Mouse (Mus musculus): ENCODE measurements around the gene Poll. TPM values are rescaled to one million over a fixed set of nuclear protein-coding genes. Genes with fewer than 3 reads are reported as not detected.
"Not testable (repeated sequence)": the region's sequence is repeated elsewhere in the genome, so short reads cannot be mapped to it uniquely, and the experiment has no call there.

Poll gene
- total RNA-seq, 2 experiments from 2014 or later, result 7.6 to 7.7 TPM

DNA sequence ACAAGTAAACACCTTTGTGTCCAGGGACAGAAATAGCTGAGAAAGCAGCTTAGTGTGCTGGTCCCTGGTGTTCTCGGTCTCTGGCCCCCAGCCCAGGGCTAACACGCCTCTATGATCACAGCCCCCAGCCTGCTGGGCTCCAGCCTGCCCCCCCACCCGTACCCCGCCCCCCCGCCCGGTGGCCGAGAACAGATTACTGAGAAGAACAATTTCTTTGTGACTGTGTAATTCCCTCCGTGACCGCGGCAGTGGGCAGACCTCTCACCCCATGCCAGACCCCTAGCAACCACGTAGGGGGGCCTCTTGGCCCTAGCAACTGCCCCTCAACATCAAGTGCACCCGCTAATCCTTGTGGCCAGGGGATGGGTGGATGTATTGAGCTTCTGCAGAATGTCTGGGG lies 19.9 kb upstream of the Poll start:
- no peak for DNase-seq (ENCODE audit: low spot score in 2 of 2)
- intact Hi-C loops (cut with DNase I), result no loop called here

DNA sequence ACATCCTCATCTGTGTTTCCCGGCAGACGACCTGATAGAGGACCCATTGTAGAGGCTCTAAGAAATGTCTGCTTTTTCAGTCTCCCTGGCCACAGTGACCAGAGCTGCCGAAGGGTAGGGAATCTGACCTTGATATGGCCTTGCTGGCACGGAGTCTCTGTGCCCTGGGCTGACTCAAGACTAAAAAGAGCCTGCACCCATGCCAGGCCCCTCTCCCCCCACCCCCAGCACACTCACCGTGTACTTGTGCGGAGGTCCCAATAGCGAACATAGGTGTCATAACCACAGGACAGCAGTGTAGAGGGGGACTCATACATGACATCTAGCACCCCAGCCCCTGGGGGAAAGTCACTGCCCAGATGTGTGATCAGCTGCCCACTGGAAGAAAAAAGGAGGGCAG lies 19.1 kb upstream of the Poll start:
- intact Hi-C loops (cut with DNase I), result loop anchor here (10.0 kb wide), 1 partner anchor 435 kb away; no protein-coding TSS in a partner anchor

DNA sequence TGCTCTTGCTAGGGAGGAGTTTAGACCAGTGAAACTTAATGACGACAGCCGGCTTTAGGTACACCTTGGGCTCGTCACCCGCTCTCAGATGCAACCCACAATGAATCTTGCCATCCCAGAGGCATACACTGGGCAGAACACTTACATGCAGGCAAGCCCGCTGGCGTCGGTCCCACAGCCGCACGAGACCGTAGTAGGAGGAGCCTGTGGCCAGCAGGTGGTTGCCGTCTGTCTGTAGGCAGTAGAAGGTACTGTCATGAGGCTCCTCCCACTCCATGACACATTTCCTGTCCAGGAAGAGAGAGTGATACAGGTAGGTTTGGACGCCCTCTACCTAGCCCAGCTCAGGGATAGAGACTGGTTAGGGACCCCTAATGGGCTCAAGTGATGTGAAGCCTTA lies 18.6 kb upstream of the Poll start:
- intact Hi-C loops (cut with DNase I), result loop anchor here (10.0 kb wide), 1 partner anchor 436 kb away; no protein-coding TSS in a partner anchor
- no peak for DNase-seq (ENCODE audit: low spot score in 2 of 2)

More for the DNA sequence above, 19.1 kb upstream of the Poll start:
- no peak for DNase-seq (ENCODE audit: low spot score in 2 of 2)

DNA sequence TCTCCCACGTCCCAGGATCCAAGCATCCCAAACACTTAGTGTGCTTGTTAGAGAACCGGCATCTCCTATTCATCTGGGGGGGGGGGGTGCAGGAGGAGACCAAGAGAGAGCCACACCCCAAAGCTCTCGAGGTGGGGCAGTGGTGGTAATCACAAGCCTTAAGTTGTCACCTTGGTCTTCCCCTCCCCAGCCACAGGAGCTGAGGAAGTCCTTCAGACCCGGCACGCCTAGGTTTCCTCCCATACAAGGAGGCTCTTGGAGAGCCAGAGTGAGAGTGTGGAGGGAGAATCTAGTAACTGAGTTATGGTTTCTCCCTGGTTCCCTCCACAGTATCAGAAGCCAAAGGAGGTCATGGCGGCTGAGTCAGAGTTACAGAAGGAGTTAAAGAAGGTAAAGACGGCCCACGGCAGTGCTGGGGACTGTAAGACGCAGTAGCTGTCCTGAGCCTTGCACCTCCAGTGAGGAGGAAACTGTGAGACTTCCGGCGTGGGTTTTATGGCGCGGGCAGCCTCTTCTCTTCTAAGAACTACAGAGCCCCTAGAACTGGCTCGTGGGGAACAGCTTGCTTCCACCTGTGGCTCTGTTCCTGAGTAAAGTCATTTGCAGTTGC lies 16.9 kb upstream of the Poll start:
- intact Hi-C loops (cut with DNase I), result loop anchor here (10.0 kb wide), 1 partner anchor 438 kb away; no protein-coding TSS in a partner anchor
- no peak for DNase-seq (ENCODE audit: low spot score in 2 of 2)

DNA sequence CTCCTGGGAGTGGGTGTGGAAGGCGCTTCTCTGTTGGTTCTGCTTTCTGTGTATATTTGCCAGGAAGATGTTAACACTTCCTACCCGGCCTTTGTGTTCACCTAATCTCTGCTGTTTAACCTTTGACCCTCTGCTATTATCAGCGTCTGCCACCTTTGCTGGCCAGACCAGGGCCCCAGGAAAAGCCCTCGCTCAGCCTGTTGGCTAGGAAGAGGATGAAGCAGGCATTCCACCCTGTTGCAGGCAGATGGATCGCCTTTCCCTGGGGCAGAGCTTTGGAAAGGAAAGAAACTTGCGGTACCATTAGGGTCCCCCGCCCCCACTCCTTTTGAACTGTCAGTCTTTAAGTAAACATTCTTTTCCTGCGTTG lies 15.3 kb upstream of the Poll start:
- DNase-seq (ENCODE audit: low spot score in 2 of 2), result no peak
- intact Hi-C loops (cut with DNase I), result loop anchor here (2.0 to 10.0 kb wide), 2 partner anchors 171 to 439 kb away; no protein-coding TSS in a partner anchor

DNA sequence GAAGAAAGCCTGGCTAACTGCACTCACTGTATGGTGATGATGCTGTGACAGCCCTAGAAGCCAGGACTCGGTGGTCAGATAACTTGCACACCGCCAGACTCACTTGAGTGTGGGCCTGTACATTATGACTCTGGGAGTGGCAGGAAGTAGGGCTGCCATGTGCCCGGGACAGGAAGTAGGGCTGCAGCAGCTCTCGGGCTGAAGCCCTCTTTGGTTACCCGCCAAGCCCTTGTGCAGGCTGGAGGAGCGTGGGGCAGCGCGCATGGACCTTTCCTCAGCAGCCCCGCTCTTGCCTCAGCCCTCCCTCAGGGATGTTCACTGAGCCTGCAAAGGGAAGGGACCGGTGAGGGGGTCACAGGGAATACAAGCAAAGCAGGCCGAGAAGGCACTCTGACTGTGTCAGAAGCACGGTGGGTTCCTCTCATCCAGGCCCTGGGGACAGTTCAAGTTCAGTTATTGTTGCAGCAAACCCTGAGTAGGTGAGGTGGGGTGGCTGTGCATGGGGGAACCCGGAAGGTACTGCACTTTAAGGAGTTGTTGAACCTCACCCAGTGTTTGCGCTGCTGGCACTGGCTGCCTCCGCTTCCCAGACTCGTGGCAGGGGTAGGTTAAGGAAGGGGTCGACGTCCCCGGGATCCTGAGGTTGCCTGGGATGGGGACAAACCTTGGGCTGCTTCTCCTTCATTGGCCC lies 14.8 kb upstream of the Poll start:
- intact Hi-C loops (cut with DNase I), result loop anchor here (2.0 to 10.0 kb wide), 2 partner anchors 172 to 440 kb away; no protein-coding TSS in a partner anchor

DNA sequence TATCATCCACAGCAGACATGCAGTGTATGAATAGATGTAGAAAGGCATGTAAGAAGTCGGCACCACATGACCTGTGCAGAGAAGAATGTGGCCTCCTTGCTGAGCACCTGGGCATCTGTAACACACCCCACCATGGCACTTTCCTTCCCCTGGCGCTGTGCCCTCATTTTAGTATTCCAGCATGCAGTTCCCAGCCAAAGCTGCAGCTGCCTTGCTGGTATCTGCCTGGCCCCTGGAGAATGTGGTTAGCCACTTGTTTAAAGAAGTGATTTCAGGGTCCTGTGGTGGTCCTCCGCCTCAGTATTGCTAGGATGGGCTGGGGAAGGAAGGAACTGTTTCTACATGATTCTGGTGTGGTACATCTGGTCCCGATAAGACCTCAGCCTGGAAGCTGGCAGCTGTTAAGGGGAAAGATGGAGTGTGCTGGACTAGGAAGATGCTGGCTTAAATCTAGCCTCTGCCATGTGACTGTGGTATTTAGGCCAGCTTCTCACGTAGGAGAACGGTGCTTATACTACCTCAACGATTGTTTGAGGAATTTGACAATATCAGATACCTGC lies 14.1 kb upstream of the Poll start:
- no peak for DNase-seq (ENCODE audit: low spot score in 2 of 2)
- intact Hi-C loops (cut with DNase I), result loop anchor here (2.0 to 10.0 kb wide), 2 partner anchors 172 to 440 kb away; no protein-coding TSS in a partner anchor

More for the DNA sequence above, 14.8 kb upstream of the Poll start:
- no peak for DNase-seq (ENCODE audit: low spot score in 2 of 2)

DNA sequence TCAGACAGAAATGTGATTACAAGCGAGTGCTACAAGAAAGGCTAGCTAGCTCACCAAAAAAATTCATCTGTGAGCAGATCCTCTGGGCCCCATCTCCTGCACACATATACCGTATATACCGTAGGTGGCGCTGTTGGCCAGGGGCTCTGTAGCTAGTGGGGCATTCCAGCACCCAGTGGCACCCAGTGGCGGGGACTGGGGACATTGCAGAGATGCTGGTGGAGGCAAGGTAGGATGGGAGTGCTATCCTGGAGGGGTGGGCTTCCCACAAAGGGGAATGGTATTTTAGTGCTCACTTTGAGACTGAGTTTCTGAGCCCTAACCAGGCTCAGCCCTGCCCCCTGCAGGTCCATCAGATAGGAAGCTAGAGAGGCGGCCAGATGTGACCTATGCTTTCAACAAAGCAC lies 13.5 kb upstream of the Poll start:
- peak; percentile 72 to 78 for DNase-seq (ENCODE audit: low spot score in 2 of 2)
- intact Hi-C loops (cut with DNase I), result loop anchor here (2.0 to 10.0 kb wide), 2 partner anchors 173 to 441 kb away; no protein-coding TSS in a partner anchor

DNA sequence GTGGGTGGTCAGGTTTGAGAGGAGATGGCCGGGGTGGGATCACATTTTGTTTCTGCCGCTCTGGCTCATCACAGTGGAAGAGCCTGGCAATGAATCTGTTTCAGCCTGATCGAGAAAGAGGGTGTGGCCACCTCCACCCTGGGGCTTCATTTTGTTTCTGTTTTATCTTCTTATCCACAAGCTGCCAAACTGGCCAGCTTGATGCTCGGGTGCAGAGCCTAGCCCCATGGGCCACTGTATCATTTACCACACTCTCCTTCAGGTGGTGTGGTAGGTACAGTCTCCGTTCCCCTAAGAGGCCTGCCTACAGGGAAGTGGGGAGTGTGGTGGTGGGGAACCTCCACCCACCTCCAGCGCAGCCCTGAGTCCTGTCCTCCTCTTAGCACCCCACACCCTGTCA lies 12.7 kb upstream of the Poll start:
- no peak for DNase-seq (ENCODE audit: low spot score in 2 of 2)
- intact Hi-C loops (cut with DNase I), result loop anchor here (10.0 kb wide), 1 partner anchor 442 kb away; no protein-coding TSS in a partner anchor

DNA sequence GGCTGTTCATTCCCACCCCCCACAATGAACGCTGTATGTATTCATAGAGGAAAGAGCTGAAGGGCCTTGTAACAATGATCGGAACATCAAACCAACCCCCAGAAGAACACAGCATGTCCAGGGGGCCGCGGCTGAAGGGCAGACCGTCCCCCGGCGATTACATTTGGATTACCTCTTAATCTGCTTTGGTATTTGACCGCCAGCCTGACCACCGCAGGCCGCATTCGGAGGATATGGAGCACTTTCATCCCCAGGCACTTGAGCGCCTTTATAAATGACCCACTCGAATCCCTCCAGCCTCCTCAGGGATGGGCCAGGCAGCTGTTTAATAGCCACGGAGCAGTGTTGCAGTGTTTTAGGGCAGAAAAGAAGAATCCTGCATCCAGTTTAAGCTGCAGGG lies 7.0 kb upstream of the Poll start:
- no peak for DNase-seq (ENCODE audit: low spot score in 2 of 2)

DNA sequence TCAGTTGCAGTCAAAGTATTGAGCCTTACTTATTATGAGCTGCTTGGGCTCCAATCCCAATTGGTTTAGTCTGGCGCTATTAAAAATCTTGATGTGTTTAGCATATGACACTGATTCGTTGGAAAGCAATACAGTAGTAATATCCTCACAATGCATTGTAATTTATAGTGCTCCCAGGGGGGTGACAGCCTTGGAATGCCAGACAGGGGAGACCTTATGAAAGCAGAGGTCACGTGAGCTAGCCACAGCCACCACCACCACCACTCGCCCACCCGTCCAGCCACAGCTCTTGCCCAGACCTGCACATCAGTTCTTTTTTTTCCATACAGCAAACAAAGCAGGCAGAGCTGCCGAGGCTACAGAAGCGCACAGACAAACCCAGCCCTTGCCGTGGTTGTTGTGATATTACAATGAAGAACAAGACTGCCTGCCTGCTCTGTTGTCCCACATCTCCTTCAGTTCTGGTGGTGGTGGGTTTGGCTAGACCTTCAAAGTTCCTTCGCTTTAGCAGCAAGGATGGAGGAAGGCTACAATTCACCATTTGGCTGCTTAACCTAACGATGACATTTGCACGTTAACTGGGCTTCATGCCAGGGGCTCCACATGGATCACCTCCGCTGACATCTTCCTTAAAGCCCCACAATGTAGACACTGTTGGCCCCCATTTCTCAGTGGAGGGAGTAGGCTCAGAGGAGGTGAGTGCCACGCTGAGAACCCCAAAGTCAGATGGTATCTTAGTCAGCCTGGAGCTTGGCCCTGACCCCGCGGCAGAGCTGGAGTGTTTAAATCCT lies 5.8 kb upstream of the Poll start:
- intact Hi-C loops (cut with DNase I), result no loop called here
- DNase-seq (ENCODE audit: low spot score in 2 of 2), result no peak

More for the DNA sequence above, 7.0 kb upstream of the Poll start:
- intact Hi-C loops (cut with DNase I), result no loop called here

DNA sequence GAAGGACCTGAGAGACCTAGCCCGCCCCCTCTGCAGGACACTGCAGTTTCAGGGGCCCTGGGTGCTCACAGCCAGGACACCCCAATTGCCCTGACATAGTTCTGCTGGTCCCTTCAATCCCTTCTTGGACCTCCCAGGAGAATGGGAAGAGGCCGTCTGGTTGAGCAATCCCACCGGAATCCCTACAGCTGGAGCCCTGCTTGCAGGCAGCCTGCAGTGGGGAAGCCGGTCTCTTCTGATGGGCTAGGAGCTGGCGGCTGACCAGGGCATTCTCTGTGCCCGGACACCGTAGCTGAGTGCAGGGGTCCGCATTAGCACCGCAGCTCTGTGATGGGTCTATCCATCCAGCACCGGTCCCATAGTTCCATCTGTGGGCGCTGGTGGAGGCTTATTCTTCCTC lies 6.2 kb downstream of the Poll start:
- DNase-seq (ENCODE audit: low spot score in 2 of 2), result no peak
- intact Hi-C loops (cut with DNase I), result no loop called here

DNA sequence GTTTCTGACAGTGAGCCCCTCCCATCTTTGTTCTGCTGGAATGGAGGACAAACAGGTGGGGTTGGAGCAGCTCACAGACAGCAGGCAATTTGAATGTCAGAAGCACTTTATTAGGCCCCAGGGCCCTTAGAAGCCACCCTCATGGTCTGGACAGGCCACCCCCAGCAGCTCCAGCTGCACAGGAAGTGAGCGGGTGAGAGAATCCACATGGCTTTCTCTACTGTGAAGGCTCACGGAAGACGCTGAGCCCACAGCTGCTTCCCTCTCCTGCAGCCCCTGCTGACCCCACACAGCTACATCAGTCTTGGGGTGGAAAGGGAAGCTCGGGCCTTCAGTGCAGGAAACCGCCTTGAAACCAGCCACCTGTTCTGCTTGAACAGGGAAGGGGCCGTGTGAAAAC lies 8.1 kb downstream of the Poll start:
- intact Hi-C loops (cut with DNase I), result no loop called here
- no peak for DNase-seq (ENCODE audit: low spot score in 2 of 2)

DNA sequence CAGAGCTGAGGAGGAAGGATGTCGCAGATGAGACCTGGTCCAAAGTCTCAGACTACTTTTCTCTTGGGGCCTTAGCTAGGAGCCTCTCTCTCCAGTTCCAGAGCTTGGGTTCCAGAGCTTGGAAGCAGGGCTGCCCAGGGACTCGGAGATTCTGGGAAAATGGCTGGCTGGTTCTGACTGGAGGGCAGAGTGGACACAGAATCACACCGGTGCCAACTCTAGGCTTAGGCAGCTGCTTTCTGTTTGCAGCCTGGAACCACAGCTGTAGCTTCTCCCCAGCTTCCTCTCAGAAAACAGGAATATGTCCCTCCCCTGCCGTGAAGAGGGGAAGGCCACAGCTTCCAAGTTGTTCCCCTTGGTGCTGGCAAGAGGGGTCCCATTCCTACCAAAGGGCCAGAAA lies 10.4 kb downstream of the Poll start:
- intact Hi-C loops (cut with DNase I), result loop anchor here (5.0 kb wide), 1 partner anchor 248 kb away; no protein-coding TSS in a partner anchor
- no peak for DNase-seq (ENCODE audit: low spot score in 2 of 2)

DNA sequence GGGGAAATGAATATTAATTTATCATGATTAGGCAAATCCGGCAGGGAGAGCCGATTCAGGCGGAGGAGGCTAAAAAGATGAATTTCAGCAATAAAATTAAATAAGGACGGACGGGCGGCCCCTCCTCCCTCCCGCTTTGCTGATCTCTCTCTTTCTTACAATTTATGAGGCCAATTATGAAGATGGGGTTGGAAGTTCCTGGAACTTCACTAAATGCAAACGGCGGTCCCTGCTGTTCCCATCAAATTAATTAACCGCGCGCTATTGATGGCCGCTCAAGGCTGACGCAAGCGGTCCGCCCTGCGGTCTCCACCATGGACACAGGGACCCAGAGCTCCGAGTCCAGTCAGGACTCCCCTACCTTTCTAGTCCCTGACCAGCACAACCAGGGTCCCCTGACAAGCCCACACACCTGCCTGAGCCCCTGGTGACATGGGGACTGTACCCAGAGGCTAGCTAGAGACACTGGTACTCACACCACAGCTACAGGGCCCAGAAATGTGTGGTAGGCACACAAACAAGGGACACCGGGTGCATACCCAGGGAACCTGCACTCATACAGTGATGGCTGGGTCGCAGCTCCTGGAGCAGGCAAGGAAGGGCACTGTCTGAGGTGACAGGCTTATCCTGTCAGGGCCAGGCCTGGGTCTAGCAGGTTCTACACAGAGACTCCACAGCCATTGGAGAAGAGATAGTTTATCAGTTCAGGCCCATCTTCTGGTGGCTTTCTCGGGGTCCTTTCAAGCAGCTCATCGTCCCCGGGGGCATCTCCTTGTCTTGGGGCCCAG lies 11.0 kb downstream of the Poll start:
- intact Hi-C loops (cut with DNase I), result loop anchor here (5.0 kb wide), 1 partner anchor 247 kb away; no protein-coding TSS in a partner anchor
- DNase-seq (ENCODE audit: low spot score in 2 of 2), result no peak

DNA sequence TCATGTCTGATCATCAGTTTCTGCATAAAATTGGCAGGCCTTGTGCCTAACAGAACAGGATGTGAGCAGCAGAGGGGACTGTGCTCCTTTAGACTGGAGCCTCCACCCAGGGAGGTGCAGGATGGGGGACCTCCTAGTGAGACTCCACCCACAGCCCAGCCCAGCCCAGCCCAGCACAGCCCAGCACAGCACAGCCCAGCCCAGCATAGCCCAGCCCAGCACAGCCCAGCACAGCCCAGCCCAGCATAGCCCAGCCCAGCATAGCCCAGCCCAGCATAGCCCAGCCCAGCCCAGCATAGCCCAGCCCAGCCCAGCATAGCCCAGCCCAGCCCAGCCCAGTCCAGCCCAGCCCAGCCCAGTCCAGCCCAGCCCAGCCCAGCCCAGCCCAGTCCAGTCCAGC lies 12.1 kb downstream of the Poll start:
- not testable (repeated sequence) for DNase-seq (ENCODE audit: low spot score in 2 of 2)
- intact Hi-C loops (cut with DNase I), result loop anchor here (5.0 kb wide), 1 partner anchor 246 kb away; no protein-coding TSS in a partner anchor

DNA sequence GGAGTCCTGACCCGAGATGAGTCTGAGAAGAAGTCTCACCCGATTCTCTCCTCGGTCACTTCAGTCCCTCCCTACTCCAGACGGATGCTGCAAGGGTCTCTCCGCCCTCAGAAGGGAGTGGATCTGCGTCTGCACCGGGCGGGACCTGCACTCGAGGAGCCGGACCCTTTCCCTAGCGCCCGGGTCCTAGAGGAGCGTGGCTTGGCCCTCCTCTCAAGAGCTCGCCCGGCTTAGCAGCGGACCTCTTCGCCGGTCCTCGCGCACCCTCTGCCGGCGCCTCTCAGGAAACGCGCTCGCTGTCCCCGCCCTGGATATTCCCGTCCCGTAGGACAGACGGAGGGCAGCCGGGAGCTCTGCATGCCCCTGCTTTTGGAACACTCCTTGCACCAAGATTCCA lies 15.4 kb downstream of the Poll start:
- DNase-seq (ENCODE audit: low spot score in 2 of 2), result peak; percentile 68 to 83
- intact Hi-C loops (cut with DNase I), result loop anchor here (2.0 to 5.0 kb wide), 4 partner anchors 58 to 324 kb away; no protein-coding TSS in a partner anchor

DNA sequence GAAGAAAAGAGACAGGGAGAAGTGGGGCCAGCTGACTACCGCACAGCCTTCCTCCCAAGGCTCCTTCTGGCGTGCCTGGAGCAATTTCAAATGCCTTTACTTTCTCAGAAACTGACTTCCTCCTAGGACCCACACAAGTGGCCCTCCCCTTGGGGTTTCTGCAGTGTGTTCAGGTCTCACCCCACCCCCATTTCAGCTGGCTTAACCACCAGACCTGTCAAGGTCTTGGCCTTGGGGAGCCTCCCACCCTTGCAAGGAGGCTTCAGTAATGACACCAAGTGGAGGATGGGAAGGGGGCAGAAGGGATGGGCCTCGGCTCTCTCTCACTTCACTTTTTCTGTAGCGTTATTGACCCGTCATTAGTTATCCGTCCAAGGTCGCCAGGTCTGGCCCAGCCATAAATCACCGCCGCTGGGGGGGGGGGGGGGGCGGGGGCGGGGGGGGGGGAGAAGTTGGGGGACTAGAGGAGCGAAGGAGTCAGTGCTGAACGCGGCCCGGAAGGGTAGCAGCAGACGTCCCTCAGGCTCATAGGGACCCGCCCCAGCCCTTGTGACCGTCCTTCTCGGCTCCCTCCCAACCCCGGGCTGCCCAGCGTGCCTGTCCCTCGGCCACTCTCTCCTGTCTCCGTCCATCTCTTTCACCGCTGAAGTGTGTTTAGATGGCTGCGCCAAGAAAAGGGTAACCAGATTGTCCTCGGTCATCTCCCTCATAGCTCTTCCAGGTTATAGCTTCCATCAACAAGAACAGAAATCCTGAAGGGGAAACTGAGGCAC lies 16.0 kb downstream of the Poll start:
- DNase-seq (ENCODE audit: low spot score in 2 of 2), result no peak
- intact Hi-C loops (cut with DNase I), result loop anchor here (2.0 to 5.0 kb wide), 3 partner anchors 57 to 324 kb away; no protein-coding TSS in a partner anchor

All from left cerebral cortex, postnatal 14 days (tissue).